Mouse (Mus musculus): ENCODE results near the gene Eppin.

GRCm38 (mm10) chr2:164641129-164641528 is 47.7 kb upstream of the Eppin start:
- no peak for TF ChIP-seq CTCF (IDR thresholded peaks at IDR 0.05; ENCODE audit: low read depth, low read length)
- no peak for TF ChIP-seq POLR2A (IDR thresholded peaks at IDR 0.05; ENCODE audit: extremely low read depth, insufficient read depth, low read length)

All from liver, adult 2 months (tissue).